Mouse (Mus musculus): ENCODE data around the gene Tst. TPM values are rescaled to one million over a fixed set of nuclear protein-coding genes. Genes with fewer than 3 reads are reported as not detected.

Tst gene
- polyA plus RNA-seq, 1 experiment: 38.6 TPM

DNA sequence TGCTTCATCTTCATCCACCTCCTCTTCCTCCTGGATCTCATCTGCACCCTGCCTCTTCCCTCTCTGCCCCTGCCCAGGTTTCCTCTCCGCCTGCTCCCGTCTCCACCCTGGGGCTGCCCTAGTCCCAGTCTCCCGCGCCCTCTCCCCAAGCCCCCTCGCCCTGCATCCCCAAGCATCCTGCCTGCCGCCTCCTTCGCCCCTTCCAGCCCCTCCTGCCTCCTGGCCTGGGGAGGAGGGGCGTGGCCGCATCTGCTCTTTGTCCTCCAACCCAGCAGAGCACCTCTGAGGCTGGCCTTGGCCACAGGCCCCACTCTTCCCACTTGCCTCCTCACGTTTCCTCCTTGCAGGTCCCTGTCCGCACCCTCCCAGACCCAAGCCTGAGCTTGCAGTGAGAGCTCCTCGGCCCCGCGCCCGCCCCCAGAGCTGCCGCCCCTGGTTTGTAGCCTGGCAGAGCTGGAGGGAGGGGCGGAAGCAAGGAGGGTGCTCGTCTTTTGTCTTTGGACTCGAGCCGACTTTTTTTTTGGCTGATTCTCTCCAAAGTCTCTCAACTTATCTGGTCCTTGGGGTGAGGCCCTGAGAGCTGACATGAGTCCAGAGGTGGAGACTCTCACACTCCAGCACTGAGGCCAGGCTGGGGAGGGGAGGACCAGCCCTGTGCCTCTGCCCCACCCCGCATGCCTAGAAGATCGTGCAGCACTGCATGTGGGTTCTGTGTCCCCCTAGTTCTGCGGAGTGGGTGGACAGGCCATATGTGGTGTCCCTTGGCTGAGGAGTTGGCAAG is 31.7 kb upstream of the Tst start:
- Histone ChIP-seq H3K27me3 (ENCODE audit: control insufficient read depth, insufficient read depth, low read length) (no peaks in the 10 kb centered on the region), H3K4me1 (ENCODE audit: control insufficient read depth, insufficient read depth, low read length) (peaks cover 12% of the 10 kb centered on the region), H3K27ac (ENCODE audit: control insufficient read depth, insufficient read depth, low read depth, low read length) (peak overlapping the region; percentile 91), H3K4me3 (ENCODE audit: control insufficient read depth, low read depth, low read length) (no peak overlapping the region), H3K36me3 (ENCODE audit: control insufficient read depth, insufficient read depth, low read length) (no peaks in the 10 kb centered on the region)
- no peak for TF ChIP-seq POLR2A (IDR thresholded peaks at IDR 0.05; ENCODE audit: control insufficient read depth, low read depth, low read length)
- no peak for TF ChIP-seq CTCF (IDR thresholded peaks at IDR 0.05; ENCODE audit: control insufficient read depth, insufficient read depth, insufficient replicate concordance, low read depth, low read length)

DNA sequence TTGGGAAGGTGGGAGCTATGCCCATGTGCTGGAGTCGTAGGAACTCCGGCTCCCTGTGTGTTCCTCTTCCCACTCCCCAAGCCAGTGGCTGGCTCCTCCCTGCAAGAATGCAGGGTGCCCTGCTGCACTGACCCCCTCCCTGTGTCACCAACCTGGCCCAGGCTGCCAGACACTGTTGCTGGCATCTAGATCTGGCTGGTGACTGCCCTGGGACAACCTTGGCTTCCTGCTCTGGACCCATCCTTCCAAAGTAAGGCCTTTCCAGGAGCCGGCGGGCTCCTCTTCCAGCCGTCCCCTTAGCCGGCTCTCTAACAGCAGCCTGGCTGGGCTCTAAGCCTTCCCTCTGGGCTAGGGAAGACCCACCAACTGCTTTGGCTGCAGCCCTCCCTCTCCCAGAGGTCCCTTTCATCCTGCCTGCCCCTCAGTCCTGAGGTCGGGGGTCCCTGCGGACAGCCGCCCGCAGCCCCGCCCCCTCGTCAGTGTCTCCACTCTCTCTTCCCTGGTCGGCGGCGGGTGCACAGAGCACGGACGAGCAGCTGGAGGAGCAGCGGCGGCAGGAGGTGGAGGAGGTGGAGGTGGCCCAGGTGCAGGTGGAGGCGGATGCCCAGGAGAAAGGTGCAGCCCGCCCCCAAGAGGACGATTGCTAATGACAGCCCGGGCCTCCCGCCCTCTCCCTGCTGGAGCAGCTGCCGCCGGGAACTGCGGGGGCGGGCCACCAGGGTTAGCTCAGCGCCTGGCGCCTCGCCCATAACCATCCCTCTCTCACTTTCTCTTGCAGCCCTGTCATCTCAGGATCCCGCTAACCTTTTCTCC is 30.9 kb upstream of the Tst start:
- Histone ChIP-seq H3K27me3 (ENCODE audit: control insufficient read depth, insufficient read depth, low read length) (no peaks in the 10 kb centered on the region), H3K36me3 (ENCODE audit: control insufficient read depth, insufficient read depth, low read length) (no peaks in the 10 kb centered on the region), H3K27ac (ENCODE audit: control insufficient read depth, insufficient read depth, low read depth, low read length) (peak overlapping the region; percentile 19; the same call in 1 of the 2 replicates), H3K4me1 (ENCODE audit: control insufficient read depth, insufficient read depth, low read length) (peaks cover 12% of the 10 kb centered on the region), H3K4me3 (ENCODE audit: control insufficient read depth, low read depth, low read length) (peak overlapping the region; percentile 23)
- TF ChIP-seq POLR2A (IDR thresholded peaks at IDR 0.05; ENCODE audit: control insufficient read depth, low read depth, low read length) (no peak), CTCF (IDR thresholded peaks at IDR 0.05; ENCODE audit: control insufficient read depth, insufficient read depth, insufficient replicate concordance, low read depth, low read length) (peak; percentile 16; the same call in 1 of the 2 replicates)

DNA sequence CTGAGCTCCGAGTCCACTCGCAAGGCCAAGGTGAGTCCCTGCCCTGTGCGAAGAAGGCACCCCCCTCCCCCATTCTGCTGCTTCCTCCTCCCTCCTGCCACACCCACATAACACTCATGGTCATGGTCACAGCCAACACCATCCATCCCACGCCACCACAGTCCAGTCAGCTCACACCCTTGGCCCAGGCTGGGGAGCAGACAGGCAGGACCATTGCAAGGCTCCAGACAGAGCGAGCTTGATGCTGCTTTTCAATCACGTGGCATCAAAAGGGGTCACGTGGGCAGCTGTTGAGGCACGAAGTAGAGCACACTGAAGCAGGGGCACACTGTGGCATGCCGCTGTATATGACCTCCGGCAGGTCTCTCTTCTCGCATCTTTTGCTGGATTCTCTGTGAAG is 30.0 kb upstream of the Tst start:
- no peaks in the 10 kb centered on the region for H3K36me3 ChIP-seq (ENCODE audit: control insufficient read depth, insufficient read depth, low read length)
- H3K4me1 ChIP-seq (ENCODE audit: control insufficient read depth, insufficient read depth, low read length): peaks cover 12% of the 10 kb centered on the region
- H3K27me3 ChIP-seq (ENCODE audit: control insufficient read depth, insufficient read depth, low read length): no peaks in the 10 kb centered on the region
- TF ChIP-seq CTCF (IDR thresholded peaks at IDR 0.05; ENCODE audit: control insufficient read depth, insufficient read depth, insufficient replicate concordance, low read depth, low read length) (no peak), POLR2A (IDR thresholded peaks at IDR 0.05; ENCODE audit: control insufficient read depth, low read depth, low read length) (no peak)
- H3K27ac ChIP-seq (ENCODE audit: control insufficient read depth, insufficient read depth, low read depth, low read length): no peak overlapping the region
- H3K4me3 ChIP-seq (ENCODE audit: control insufficient read depth, low read depth, low read length): no peak overlapping the region

- H3K36me3 ChIP-seq (ENCODE audit: control insufficient read depth, insufficient read depth, low read length): no peaks in the 10 kb centered on the region
- TF ChIP-seq CTCF (IDR thresholded peaks at IDR 0.05; ENCODE audit: control insufficient read depth, insufficient read depth, insufficient replicate concordance, low read depth, low read length): peak; percentile 31; the same call in 1 of the 2 replicates
- no peak for TF ChIP-seq POLR2A (IDR thresholded peaks at IDR 0.05; ENCODE audit: control insufficient read depth, low read depth, low read length)
- H3K27me3 ChIP-seq (ENCODE audit: control insufficient read depth, insufficient read depth, low read length): no peaks in the 10 kb centered on the region
- H3K4me1 ChIP-seq (ENCODE audit: control insufficient read depth, insufficient read depth, low read length): peaks cover 12% of the 10 kb centered on the region
- H3K27ac ChIP-seq (ENCODE audit: control insufficient read depth, insufficient read depth, low read depth, low read length): no peak overlapping the region
- no peak overlapping the region for H3K4me3 ChIP-seq (ENCODE audit: control insufficient read depth, low read depth, low read length)
Measured at GRCm38 (mm10) chr15:78434896-78435520, 29.3 kb upstream of the Tst start.

GRCm38 (mm10) chr15:78431541-78432121 is 25.9 kb upstream of the Tst start:
- H3K27ac ChIP-seq (ENCODE audit: control insufficient read depth, insufficient read depth, low read depth, low read length): no peak overlapping the region
- H3K27me3 ChIP-seq (ENCODE audit: control insufficient read depth, insufficient read depth, low read length): no peaks in the 10 kb centered on the region
- no peak for TF ChIP-seq POLR2A (IDR thresholded peaks at IDR 0.05; ENCODE audit: control insufficient read depth, low read depth, low read length)
- no peak for TF ChIP-seq CTCF (IDR thresholded peaks at IDR 0.05; ENCODE audit: control insufficient read depth, insufficient read depth, insufficient replicate concordance, low read depth, low read length)
- H3K4me1 ChIP-seq (ENCODE audit: control insufficient read depth, insufficient read depth, low read length): peaks cover 4% of the 10 kb centered on the region; the same call in 1 of the 2 replicates
- H3K4me3 ChIP-seq (ENCODE audit: control insufficient read depth, low read depth, low read length): no peak overlapping the region
- no peaks in the 10 kb centered on the region for H3K36me3 ChIP-seq (ENCODE audit: control insufficient read depth, insufficient read depth, low read length)

GRCm38 (mm10) chr15:78430874-78431273 is 25.2 kb upstream of the Tst start:
- Histone ChIP-seq H3K27ac (ENCODE audit: control insufficient read depth, insufficient read depth, low read depth, low read length) (no peak overlapping the region), H3K4me1 (ENCODE audit: control insufficient read depth, insufficient read depth, low read length) (no peaks in the 10 kb centered on the region; the same call in 1 of the 2 replicates), H3K4me3 (ENCODE audit: control insufficient read depth, low read depth, low read length) (no peak overlapping the region), H3K36me3 (ENCODE audit: control insufficient read depth, insufficient read depth, low read length) (no peaks in the 10 kb centered on the region), H3K27me3 (ENCODE audit: control insufficient read depth, insufficient read depth, low read length) (no peaks in the 10 kb centered on the region)
- no peak for TF ChIP-seq CTCF (IDR thresholded peaks at IDR 0.05; ENCODE audit: control insufficient read depth, insufficient read depth, insufficient replicate concordance, low read depth, low read length)
- TF ChIP-seq POLR2A (IDR thresholded peaks at IDR 0.05; ENCODE audit: control insufficient read depth, low read depth, low read length): no peak
